Mouse (Mus musculus): ENCODE results near the gene Slc22a19. TPM values are rescaled to one million over a fixed set of nuclear protein-coding genes. Genes with fewer than 3 reads are reported as not detected.

Slc22a19 gene
- not detected in 2 replicates for polyA plus RNA-seq (2015; fragmentation: Nextera tagmentation; extraction: Ambion mirVana)

GRCm38 (mm10) chr19:7711148-7711547, at the start of gene Slc22a19:
Gene Slc22a19, minus strand, starts transcription at chr19:7711310.

Other genes starting within 250 kb of the Slc22a19 start
- 70.4 and 79.1 TPM in 2 replicates for gene Rtn3, start 228.0 kb downstream of the Slc22a19 start, polyA plus RNA-seq (2015; fragmentation: Nextera tagmentation; extraction: Ambion mirVana)
- 13.7 and 14.1 TPM in 2 replicates for gene Atl3, start 217.3 kb downstream of the Slc22a19 start, polyA plus RNA-seq (2015; fragmentation: Nextera tagmentation; extraction: Ambion mirVana)
- 31.0 and 36.0 TPM in 2 replicates for gene Pla2g16, start 153.9 kb downstream of the Slc22a19 start, polyA plus RNA-seq (2015; fragmentation: Nextera tagmentation; extraction: Ambion mirVana)
- gene Lgals12, start 104.1 kb downstream of the Slc22a19 start, polyA plus RNA-seq (2015; fragmentation: Nextera tagmentation; extraction: Ambion mirVana), result not detected in 2 replicates
- gene Hrasls5, start 98.8 kb downstream of the Slc22a19 start, polyA plus RNA-seq (2015; fragmentation: Nextera tagmentation; extraction: Ambion mirVana), result not detected in 2 replicates
- not detected in 2 replicates for gene Slc22a26, start 91.4 kb upstream of the Slc22a19 start, polyA plus RNA-seq (2015; fragmentation: Nextera tagmentation; extraction: Ambion mirVana)

Data from spleen, postnatal 0 days (tissue).